Mouse (Mus musculus) thymus, postnatal 10 days (tissue): ENCODE measurements around the gene Fitm2.

Experiments used
- DNase-seq, 2 experiments: peaks; one replicate each; pipeline ENCODE4 v3.0.0; 2021; ENCODE audit warnings: low spot score in 2 of 2

Fitm2 gene

DNA sequence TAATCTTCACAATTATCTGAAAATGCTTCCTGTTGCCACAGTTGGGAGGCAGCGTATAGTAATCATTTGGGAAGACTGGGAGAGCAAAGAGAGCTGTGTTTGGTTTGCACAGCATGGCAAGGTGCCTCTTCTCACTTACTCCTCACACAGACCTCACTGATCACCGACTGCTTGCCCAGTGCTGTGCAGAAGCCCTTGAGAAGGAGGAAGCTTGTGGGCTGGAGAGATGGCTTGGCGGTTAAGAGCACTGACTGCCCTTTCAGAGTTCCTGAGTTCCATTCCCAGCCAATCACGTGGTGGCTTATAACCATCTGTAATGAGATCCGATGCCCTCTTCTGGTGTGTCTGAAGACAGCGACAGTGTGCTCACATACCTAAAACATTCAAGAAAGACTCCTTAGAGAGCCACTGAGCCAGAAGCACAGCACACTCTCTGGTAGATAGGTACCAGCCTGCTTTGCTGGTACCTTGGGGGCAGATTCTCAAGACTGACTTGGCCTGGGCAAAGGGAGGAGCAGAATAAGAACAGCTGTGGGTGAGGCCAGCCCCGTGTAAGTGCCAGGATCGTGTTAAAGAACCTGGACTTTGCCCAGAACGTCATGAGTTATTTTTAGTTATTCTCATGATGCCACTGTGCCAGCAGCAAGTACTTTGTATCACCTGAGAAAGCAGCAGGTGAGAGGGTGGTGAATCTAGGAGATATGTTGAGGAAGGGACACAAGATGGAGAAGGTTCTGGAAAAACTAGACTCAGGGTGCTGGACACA lies 49.4 kb downstream of the Fitm2 start:
- no peak for DNase-seq

DNA sequence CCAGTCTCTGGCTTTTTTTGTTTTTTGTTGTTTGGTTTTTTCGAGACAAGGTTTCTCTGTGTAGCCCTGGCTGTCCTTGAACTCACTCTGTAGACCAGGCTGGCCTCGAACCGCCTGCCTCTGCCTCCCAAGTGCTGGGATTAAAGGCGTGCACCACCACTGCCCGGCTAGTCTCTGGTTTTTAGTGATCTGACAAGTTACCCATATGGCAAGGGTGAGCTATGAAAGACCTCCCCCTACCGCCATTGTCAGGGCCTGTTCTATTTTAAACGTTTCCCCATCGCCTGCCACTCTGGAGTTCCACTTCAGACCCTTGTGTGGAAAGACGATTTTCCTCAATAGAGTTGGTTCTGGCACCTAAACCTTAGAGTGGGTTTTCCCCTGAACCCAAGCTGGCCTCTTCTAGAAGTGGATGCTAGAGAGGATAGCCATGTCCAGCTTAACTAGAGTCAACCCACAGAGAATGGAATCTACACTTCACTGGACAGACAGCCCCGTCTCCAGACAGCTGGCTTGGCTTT lies 52.0 kb downstream of the Fitm2 start:
- no peak for DNase-seq

DNA sequence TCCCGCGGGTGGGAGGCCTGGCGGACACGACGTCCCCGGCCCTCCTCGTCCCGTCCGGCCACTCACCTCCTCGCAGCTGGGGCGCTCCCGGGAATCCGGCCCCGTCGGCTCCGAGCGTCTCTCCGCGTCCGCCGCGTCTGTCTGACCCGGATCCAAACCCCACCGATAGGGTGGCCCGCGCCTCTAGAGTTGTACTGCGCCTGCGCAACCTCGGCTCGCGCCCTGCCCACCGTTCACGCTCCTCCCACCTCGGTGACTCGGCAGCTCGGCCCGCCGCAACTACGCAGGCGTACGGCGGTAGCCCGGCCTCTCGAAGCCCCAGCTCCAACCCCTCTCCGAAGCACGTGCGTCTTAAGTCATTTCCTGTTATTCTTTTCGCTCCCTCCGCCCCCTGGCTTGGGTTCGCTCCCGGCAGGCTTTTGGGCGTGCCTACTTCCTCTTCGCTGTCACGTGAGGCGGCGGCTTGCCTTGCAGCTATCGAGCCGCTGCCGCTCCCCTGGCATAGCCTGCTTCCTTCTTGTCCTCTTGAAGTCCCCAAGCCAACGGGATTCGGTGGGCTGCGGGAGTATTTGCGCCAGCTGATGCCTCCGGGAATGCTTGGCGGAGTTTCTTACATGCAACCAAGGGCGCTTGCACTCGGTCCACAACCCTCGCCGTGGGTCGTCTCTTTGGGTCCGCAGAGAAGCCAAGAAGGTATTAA lies 52.9 kb downstream of the Fitm2 start:
- DNase-seq = peak; percentile 99

DNA sequence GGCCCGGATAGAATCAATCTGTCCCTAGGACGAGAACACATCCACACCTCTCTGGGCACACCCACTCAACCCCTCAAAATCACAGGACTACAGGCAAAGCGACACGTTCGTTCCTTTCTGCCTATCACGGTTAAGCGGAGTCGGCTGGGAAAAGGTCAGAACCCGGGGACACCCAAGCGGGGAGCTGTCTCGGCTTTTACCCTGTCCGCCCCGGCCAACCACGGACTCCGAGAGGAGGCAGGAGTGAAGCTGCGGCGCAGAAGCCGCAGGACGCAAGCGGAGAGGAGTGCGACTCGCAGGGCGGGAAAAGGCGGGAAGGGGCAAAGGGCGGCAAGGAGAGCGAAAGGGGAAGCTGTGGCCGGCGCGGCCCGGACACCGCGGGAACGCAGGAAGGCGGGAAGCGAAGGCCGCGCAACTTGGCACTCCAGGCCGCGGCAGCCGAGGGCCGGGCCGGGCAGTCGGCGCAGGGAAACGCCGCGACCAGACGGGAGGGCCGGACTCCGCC lies 53.5 kb downstream of the Fitm2 start:
- DNase-seq = no peak

DNA sequence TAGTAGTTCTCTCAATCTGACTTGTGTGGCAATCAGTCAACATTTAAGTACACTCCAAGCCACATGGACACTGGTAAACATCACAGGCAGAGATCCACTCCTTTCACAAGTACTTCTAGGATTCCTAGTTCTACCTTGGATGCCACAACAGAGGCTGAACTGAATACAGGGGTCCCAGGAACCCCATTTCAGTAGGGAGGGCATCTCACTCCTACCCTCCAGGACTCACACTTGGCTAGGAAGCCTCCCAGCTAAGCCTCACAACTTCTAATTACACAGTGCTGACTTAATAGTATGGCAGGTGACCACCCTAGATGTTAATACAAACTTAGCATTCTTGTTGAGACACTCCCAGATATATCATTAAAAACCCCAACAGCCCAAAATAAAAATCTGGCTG lies 54.6 kb downstream of the Fitm2 start:
- DNase-seq = no peak

DNA sequence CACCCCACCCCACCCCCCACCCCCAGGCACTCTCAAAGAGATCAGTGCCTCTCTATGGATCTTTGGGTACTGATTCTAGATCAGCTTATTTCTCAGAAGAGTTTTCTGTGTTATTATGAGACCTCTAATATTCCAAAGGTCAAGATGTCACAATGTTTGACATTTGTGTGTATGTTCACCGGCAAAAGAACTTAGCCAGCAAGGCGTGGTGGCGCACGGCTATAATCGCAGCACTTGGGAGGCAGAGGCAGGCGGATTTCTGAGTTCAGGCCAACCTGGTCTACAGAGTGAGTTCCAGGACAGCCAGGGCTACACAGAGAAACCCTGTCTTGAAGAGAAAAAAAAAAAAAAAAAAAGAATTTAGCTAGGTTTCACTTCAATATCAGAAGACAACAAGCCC lies 55.4 kb downstream of the Fitm2 start:
- DNase-seq = no peak
